Mouse (Mus musculus): ENCODE measurements around the gene Gm20547.

The Gm20547 gene

DNA sequence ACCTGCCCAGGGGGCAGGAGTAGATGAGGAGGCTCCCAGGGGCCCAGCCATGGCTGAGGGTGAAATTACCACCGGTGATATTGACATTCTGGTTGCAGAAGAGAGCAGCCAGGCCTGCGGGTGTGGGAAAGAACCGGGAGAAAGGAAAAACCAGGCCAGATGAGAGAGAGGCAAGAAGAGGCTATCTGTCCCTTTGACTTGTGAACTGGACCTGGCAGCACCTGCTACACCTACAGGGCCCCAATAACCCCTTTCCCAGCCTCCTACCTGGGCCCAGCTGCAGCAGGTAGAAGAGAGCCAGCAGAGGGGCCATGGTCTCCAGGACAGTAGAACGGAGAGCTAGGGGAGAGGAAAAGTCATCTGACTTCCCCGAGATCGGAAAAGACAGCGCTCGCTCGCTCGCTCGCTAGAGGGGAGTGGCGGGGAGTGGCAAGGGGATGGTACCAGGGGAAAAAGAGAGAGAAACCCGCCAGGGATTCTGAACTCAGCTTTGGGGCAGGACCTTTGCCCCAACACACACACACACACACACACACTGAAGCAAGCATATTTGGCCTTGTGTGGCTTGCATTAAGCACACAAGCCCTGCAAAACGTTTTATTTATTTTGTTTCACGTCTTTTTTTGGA lies at the start of gene Gm20547:
Gm20547 (minus strand) TSS at position 360 of the 628 bp plus-strand sequence.
- 27% methylated on average over 15 of the region's 15 CpGs for WGBS

DNA sequence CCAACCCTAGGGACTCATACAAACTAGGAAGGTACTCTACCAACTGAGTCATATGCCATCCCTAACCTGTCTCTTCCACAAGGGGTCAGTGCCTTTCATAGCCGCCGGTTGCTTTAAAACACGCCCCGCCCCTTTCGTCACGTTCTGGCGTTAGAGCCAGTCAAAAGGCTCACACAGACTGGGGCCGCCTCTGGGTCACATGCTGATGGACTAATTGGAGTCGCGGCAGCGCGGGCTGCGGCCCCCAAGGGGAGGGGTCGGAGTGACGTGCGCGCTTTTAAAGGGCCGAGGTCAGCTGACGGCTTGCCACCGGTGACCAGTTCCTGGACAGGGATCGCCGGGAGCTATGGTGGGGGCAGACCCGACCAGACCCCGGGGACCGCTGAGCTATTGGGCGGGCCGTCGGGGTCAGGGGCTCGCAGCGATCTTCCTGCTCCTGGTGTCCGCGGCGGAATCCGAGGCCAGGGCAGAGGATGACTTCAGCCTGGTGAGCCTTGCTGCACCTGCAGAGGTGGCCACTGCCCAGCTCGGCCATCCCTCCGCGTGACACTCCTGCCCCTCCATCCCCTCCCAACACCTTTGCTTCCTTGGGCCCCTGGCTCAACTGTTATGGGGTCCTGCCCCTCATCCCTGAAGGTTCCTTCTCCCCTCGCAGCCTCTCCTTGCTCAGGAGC lies 49.4 kb upstream of the Gm20547 start, which contains the start of gene Neu1:
Neu1 (plus strand) TSS at position 193 of the 674 bp plus-strand sequence.
- WGBS, result 1% methylated on average over 38 of the region's 38 CpGs

DNA sequence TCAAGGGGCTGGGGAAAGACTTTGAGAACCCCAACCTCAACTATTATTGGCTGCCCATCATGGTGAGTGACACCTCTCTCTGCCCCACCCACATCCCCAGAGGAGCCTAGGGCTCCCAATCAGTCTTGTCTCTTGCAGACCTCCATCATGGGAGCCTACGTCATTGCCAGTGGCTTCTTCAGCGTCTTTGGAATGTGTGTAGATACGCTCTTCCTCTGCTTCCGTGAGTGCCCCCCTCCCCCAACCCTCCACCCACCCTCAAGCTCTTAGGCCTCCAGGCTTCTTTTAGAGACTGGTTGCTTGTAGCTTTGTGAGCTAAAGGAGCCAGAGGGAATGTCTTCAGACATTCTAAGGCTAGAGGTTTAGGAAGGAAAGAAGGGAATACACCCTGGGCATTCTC lies 47.0 kb upstream of the Gm20547 start:
- WGBS, result 78% methylated on average over 4 of the region's 4 CpGs

DNA sequence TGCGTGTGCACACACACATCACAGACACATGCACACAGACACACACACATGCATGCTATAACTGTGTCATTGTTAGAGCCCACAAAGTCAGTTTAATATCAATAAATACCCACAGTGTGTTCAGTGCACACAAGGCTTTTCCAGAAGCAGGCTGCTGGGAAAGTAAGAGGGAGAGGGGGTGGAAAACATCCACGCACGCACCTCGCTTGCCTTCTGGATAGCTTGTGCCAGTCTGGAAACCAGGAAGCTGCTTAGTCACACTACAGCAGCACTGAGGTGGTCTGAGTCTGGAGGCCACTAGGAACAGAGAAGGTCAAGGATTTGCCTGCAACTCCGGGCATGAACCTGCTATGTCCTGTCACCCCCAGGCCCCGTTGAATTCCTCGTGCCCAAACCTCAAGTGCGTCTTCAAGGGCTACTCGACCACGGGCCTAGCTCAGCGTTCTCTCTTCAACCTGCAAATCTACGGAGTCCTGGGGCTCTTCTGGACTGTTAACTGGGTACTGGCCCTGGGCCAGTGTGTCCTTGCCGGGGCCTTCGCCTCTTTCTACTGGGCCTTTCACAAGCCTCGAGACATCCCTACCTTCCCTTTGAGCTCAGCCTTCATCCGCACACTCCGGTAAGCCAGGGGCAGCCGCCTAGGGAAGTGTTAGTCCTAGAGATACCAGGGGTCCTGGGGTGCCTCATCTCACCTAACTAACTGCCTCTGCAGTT lies 45.6 kb upstream of the Gm20547 start:
- WGBS, result 79% methylated on average over 18 of the region's 18 CpGs

DNA sequence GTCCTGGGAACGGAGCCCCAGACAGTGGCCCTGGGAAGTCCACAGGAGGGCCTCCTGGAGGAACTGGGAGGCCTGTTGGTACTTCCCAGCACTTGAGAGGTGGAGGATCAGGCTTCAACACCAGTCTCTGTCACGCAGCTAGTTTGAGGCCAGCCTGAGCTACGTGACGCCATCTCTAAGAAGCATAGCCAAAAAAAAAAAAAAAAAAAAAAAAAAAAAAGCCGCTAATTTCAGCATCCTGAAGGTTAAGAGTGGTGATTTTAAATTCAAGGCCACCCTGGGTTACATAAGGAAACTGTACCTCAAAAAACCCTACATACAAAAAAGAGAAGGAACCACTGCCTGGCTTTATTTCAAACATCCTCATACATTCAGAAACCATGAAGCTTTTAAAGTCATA lies 42.4 kb upstream of the Gm20547 start:
- 67% methylated on average over 5 of the region's 5 CpGs for WGBS

DNA sequence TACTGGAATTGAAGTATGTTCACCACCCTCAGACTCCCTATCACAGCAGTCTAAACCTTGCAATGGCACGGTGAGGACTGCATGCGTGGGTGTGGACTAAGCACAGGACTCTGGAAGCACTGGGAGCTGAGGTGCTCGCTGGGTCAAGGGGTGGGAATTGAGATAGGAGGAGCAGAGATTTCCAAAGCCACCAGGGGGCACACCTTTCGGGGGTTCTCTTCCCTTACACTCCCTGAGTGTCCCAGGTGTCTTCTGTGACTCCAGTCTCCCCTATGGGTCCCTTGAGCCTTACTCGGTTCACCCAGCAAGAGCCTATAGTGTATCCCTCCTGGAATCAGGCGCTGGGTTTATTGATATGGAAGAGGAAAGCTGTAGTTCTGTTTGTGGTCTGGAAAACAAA lies 41.1 kb upstream of the Gm20547 start:
- WGBS, result 54% methylated on average over 6 of the region's 6 CpGs

DNA sequence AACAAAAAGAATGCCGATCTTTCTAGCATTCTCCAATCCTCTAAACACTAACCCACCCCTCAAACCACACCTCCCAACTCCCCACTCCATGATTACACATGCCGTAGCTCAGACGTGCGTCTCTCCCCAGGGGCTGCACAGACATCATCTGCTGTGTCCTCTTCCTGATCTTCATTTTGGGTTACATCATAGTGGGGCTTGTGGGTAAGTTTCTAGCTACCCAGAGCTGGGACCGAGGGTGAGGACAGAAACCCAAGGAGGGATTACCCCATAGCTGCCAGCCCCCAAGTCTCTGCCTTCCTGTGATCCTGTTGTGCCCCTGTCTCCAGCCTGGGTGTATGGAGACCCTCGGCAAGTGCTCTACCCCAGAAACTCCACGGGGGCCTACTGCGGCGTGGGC lies 35.3 kb upstream of the Gm20547 start:
- WGBS, result 87% methylated on average over 9 of the region's 9 CpGs

DNA sequence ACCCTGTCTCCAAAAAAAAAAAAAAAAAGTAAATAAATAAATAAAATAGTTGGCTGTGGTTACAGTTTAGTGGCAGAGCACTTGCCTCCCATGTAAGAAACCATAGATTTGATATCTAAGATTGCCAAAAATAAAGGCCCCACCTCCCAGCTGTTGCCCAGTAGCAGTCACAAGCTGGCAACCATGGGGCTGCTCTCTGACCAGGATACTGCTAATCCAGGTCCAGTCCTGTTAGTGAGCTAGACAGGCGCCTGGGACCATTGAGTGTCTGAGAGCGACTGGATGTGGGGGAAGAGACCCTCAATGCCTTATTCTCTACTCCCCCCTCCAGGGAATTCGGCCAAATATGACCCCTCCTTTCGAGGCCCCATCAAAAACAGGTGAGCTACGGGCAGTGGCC lies 34.5 kb upstream of the Gm20547 start:
- WGBS, result 87% methylated on average over 5 of the region's 5 CpGs

DNA sequence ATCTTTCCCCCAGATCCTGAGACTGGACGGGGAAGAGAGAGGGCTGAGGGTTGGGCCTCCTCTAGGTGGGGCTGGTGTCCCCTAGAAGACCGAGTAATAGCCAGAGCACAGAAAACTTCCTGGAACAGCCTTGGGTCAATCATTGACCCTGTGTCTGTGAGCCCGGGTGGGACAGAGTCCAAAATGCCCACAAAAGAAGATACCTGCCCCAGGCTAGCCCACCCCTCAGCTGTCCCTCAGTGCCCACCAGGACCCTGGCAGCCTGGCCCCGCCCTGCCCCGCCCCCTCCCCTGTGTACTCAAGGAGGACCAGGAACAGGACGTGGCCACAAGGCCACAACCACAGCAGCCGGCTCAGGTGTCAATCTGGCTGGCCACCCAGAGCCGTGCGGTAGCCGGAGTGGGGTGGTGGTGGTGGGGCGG lies 33.6 kb upstream of the Gm20547 start:
- WGBS, result 50% methylated on average over 11 of the region's 11 CpGs

DNA sequence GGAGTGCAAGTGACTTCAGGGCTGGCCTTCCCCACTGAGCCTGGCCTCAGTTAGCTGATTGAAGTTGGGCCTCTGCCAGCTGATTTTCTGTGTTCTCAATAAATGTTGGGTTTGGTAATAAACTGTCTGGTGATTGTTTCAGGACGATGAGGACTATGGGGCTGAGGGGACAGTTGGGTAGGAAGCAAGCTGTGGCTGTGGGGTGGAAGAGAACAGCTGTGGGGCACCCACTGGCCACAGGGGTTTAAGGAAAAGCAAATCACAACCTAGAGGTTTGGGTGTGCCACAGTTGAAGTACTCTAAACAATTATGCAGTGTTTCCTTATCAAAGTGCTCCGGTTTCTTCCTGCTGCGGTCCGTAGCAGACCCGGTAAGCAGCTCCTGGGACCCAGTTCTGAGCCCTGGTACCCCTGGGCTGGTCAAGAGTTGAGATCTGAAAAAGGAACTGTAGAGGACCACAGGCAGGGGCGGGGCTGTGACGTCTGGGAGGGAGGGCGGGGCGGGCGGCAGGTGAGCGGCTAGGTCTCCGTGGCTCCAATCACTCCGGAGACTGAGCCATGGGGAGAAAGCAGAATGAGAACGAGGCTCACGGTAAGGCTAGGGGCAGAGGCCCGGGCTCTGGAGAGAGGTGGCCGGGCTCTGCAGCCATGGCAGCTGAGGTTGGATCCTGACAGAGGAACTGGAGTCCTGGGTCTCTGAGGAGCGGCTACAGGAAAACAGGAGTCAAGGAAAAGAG lies 32.3 kb upstream of the Gm20547 start, which contains the start of gene Slc44a4:
Slc44a4 (plus strand) TSS at position 537 of the 736 bp plus-strand sequence.
- WGBS, result 50% methylated on average over 18 of the region's 18 CpGs

DNA sequence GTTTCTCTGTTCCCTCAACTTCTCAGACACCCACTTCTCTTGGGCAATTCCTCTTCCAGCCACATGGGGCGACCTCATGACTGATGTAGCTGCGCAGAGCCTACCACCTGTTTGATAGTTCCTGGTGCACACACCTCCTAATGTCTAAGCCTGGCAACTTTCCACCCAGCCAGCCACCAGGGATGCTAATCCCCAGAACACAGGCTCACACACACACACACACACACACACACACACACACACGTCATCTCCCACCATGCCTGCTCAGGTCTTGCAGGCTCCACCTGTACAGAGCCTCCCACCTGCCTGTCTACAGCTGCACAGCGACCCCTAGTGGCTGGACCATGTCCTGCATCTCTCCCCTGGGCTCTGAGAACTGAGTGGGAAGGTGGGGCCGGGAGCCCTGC lies 30.1 kb upstream of the Gm20547 start:
- 32% methylated on average over 5 of the region's 5 CpGs for WGBS

DNA sequence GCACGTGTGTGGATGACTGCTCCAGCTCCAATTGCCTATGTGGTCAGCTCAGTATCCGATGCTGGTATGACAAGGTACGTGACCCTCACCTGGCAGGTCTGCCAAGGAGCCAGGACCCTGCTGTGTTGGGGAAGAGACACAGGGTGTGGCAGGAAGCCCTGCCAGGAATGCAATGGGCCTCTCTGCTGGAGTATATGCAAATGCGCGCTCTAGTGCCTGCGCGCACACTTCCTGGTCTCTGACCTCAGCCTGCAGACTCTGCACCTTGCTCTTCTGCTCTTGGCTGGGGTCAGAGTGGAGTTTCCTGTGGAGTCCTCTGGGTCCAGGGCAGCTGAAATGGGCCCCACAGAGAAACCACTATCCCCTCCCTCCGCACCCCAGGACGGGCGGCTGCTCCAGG lies 29.1 kb upstream of the Gm20547 start:
- WGBS, result 77% methylated on average over 10 of the region's 10 CpGs

DNA sequence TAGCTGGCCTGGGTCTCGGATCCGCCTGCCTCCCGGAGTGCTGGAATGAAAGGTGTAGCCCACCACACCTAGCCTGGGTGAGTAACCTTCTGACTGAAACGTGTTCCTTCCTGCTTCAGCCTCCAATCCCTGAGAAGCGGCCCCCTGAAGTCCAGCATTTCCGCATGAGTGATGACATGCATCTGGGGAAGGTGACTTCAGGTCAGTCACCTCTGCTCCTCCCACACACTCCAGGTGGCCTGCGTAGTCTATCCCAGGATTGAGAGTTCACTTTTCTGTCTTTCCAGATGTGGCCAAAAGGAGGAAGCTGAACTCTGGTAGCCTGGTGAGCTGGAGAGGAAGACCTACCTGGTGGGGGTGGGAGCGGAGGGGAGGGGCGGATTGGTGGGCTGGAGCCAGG lies 21.1 kb upstream of the Gm20547 start:
- WGBS, result 89% methylated on average over 9 of the region's 9 CpGs

DNA sequence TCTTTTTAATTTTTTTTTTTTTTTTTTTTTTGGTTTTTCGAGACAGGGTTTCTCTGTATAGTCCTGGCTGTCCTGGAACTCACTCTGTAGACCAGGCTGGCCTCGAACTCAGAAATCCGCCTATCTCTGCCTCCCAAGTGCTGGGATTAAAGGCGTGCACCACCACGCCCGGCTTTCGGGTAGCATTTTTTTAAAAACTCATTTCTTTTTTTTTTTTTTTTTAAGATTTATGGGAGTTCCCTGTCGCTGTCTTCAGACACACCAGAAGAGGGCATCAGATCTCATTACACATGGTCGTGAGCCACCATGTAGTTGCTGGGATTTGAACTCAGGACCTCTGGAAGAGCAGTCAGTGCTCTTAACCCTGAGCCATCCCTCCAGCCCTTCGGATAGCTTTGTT lies 20.1 kb upstream of the Gm20547 start:
- 86% methylated on average over 9 of the region's 10 CpGs for WGBS

DNA sequence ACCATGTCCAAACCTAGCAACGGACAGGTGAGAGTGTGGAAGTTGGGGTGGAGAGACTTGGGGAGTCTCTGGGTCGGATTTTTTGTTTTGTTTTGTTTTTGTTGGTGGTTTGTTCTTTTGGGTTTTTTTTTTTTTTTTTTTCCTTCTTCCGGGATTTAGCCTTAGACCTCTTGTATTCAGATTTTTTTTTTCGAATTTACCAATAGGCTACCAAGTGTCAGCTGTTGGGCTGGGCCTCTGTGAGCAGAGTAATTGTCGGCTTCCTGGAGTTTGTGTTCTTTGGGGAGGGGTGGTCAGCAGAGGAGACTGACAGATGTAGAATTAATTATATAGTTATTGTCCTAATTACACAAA lies 18.0 kb upstream of the Gm20547 start:
- WGBS, result 0% methylated on average over 5 of the region's 5 CpGs

DNA sequence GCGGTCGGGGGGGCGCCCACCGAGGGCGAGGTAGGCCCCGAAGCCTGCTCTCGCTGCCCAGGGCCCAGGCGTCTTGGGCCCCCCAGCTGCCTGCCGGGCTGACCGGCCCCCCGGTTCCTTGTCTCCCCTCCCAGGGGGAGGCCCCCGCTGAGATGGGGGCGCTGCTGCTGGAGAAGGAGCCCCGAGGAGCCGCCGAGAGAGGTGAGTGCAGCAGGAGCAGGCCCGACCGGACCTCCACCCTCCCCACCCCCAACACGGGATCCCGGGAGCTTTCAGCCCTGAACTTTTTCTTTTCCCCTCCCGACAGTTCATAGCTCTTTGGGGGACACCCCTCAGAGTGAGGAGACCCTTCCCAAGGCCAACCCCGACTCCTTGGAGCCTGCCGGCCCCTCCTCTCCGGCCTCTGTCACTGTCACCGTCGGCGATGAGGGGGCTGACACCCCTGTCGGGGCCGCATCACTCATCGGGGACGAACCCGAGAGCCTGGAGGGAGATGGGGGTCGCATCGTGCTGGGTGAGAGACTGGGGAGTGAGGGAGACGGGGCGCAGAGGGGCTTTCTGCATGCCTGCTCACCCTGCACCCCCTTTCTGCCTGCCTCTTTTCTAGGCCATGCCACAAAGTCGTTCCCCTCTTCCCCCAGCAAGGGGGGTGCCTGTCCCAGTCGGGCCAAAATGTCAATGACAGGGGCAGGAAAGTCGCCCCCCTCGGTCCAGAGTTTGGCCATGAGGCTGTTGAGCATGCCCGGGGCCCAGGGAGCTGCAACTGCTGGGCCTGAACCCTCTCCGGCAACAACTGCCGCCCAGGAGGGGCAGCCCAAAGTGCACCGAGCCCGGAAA lies 17.4 kb upstream of the Gm20547 start:
- WGBS, result 2% methylated on average over 40 of the region's 45 CpGs

DNA sequence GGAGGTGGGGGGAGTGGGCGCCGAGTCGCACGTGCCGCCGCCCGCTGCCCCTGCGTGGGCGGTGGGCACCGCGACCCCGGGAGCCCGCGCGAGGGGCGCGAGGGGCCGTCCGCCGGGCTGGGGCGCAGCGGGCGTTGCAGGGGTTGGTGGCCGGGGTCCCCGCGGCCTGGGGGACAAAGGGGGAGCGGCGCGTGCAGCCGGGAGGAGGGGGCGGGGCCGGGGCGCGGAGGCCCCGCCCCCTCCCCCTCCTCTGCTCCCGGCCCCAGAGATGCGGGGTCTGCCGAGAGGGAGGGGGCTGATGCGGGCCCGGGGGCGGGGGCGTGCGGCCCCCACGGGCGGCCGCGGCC lies 16.8 kb upstream of the Gm20547 start:
- WGBS, result 4% methylated on average over 23 of the region's 47 CpGs

DNA sequence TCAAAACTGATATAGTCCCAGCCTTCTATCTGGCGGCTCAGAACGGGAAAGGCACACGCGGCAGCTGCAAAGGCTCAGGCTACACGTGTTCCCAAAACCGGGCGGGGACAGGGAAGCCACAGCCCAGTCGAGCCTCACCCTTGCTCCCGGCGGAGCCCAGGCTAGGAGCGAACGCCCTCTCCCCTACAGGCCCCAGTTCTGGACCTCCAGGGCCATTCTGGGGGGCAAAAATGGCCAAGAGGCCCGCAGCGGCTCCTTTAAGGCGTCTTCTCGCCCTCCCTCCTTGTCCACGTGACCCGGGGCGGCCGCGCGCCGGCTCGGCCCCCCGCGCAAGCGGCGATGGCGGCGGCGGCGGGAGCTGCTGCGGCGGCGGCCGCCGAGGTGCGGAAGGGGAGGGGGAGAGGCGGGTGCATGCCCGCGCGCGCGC lies 16.3 kb upstream of the Gm20547 start, which contains the start of the genes C2 and Ehmt2:
C2 (minus strand) TSS at position 106 of the 427 bp plus-strand sequence.
Ehmt2 (plus strand) TSS at position 310 of the 427 bp plus-strand sequence.
- WGBS, result under 1% methylated on average over 44 of the region's 44 CpGs

DNA sequence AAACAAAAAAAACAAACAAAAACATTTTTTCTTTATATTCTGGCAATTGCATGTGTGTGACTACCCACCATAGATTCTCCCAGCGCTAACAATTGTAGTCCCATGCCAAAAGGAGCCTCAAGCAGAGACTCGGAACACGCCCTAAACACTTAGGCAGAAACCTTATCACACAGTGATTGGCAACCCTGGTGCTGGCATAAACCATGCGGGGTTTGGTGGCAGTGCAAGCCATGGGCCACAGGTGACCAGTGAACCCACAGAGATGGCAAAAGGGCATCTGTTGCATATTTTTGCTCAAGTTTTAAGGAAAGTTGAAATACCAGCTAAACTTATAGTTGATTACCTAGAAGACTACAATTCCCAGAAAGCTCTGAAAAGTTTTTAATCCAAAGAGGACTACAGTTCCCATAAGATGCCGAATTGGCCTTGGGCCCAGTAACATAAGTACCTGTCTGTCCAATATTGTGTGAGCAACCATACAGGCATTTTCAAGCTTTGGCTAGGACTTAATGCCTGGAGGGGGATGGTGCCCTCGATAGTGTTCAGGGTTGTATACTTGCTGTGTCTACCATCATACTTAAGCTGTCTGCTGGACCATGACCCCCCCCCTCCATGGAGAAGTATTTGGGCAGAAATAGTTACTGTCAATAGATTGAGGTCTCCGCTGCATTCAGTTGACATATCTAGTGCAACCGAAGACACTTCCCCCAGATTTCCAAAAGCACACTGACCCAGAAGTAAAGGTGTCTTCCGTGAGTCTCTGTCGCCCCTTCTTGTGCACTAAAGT lies 15.7 kb upstream of the Gm20547 start:
- WGBS, result 10% methylated on average over 10 of the region's 10 CpGs

DNA sequence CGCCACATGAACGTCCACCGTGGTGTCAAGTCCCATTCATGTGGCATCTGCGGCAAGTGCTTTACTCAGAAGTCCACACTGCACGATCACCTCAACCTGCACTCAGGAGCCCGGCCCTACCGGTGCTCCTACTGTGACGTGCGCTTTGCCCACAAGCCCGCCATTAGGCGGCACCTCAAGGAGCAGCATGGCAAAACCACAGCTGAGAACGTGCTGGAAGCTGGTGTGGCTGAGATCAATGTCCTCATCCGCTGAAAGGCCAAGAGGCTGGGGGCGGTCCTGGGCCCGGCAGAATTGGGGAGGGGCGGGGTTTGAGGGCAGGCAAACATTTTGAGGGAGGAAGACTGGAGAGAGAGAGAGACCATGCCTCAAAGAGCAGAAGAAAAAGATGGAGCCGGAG lies 14.5 kb upstream of the Gm20547 start:
- 84% methylated on average over 17 of the region's 17 CpGs for WGBS

All from cerebral cortex, adult 2 months (tissue).